Mouse (Mus musculus) 3134 (cell line): ENCODE measurements at regions not wholly inside any gene's neighbourhood (a gene's known extent, or its start where the extent isn't known, plus 50 kb on each side); places are given as distances from the start of the nearest gene placed in this dataset.

Source experiments
- DNase-seq: peaks from one replicate; pipeline ENCODE4 v3.0.0-alpha.2; 2011; ENCODE audit warnings: low spot score; ENCODE audit not compliant: insufficient read length; ENCODE audit errors: extremely low read depth

GRCm38 (mm10) chr3:149509178-149509577 is 518.8 kb upstream of the Adgrl2 start:
- DNase-seq, result no peak

- DNase-seq, result no peak
Measured at GRCm38 (mm10) chr3:149508671-149509070, 518.3 kb upstream of the Adgrl2 start.

- DNase-seq, result no peak
Measured at GRCm38 (mm10) chr3:149505692-149506091, 515.3 kb upstream of the Adgrl2 start.

GRCm38 (mm10) chr3:149503992-149504391 is 513.6 kb upstream of the Adgrl2 start:
- no peak for DNase-seq

- no peak for DNase-seq
Measured at GRCm38 (mm10) chr3:149500130-149500529, 509.8 kb upstream of the Adgrl2 start.

GRCm38 (mm10) chr3:149498765-149499164 is 508.4 kb upstream of the Adgrl2 start:
- no peak for DNase-seq

- no peak for DNase-seq
Measured at GRCm38 (mm10) chr3:149496829-149497471, 506.6 kb upstream of the Adgrl2 start.

- no peak for DNase-seq
Measured at GRCm38 (mm10) chr3:149496122-149496521, 505.8 kb upstream of the Adgrl2 start.

- no peak for DNase-seq
Measured at GRCm38 (mm10) chr3:149488147-149488546, 497.8 kb upstream of the Adgrl2 start.

GRCm38 (mm10) chr3:149485406-149485805 is 495.1 kb upstream of the Adgrl2 start:
- no peak for DNase-seq

- no peak for DNase-seq
Measured at GRCm38 (mm10) chr3:149484319-149484718, 494.0 kb upstream of the Adgrl2 start.

GRCm38 (mm10) chr3:149476151-149476550 is 485.8 kb upstream of the Adgrl2 start:
- DNase-seq, result no peak

GRCm38 (mm10) chr3:149466973-149467372 is 476.6 kb upstream of the Adgrl2 start:
- no peak for DNase-seq

GRCm38 (mm10) chr3:149464603-149465002 is 474.2 kb upstream of the Adgrl2 start:
- DNase-seq, result no peak

GRCm38 (mm10) chr3:149462121-149462541 is 471.8 kb upstream of the Adgrl2 start:
- no peak for DNase-seq

GRCm38 (mm10) chr3:149461613-149462012 is 471.3 kb upstream of the Adgrl2 start:
- no peak for DNase-seq

GRCm38 (mm10) chr3:149449376-149449775 is 459.0 kb upstream of the Adgrl2 start:
- no peak for DNase-seq

- no peak for DNase-seq
Measured at GRCm38 (mm10) chr3:149445991-149446564, 455.7 kb upstream of the Adgrl2 start.

- DNase-seq, result no peak
Measured at GRCm38 (mm10) chr3:149444854-149445577, 454.7 kb upstream of the Adgrl2 start.

GRCm38 (mm10) chr3:149444377-149444776 is 454.0 kb upstream of the Adgrl2 start:
- no peak for DNase-seq

GRCm38 (mm10) chr3:149441227-149441626 is 450.9 kb upstream of the Adgrl2 start:
- DNase-seq, result no peak

GRCm38 (mm10) chr3:149437763-149438162 is 447.4 kb upstream of the Adgrl2 start:
- DNase-seq, result peak; percentile 14
